Comparison of ENCODE assay signal across 8 mouse cellular contexts in genomic region chr6:91277549-91277948, GRCm38 (mm10).
DNase-seq lines count a peak whose midpoint lies in the region; ATAC-seq lines count a peak whose summit lies in the region.

No protein-coding gene starts in this region.

- peaks cover 7% of the 10 kb centered on the region; the same call in 1 of the 2 replicates for H3K4me1 ChIP-seq in limb, embryonic 13.5 days

- 0 out of 2 replicates have a peak, but pooled peaks have one; percentile 3 for ATAC-seq in limb, embryonic 13.5 days (ENCODE audit: low FRiP score, low read depth)
- no peak for ATAC-seq in inflammation-experienced regulatory T-cells, adult 6 months

- no peak overlapping the region for H3K27ac ChIP-seq in limb, embryonic 13.5 days

- no peak overlapping the region for H3K4me3 ChIP-seq in limb, embryonic 13.5 days

- no peaks in the 10 kb centered on the region for H3K9me3 ChIP-seq in limb, embryonic 13.5 days

- no peak overlapping the region for H3K9ac ChIP-seq in limb, embryonic 13.5 days

- DNase-seq in left cerebral cortex, adult 18-20 months (ENCODE audit: low spot score in 2 of 2) = peak; percentile 64 to 76
- DNase-seq in left cerebral cortex, adult 11 months (ENCODE audit: low spot score) = no peak
- peak; percentile 85 for DNase-seq in ZHBTc4 (ENCODE audit: low read depth, low spot score)
- DNase-seq in embryo, embryonic 10 days (ENCODE audit: low spot score) = peak; percentile 85
- peak; percentile 64 to 76 for DNase-seq in heart, postnatal 36 days
- DNase-seq in retina, postnatal 1 day = peak; percentile 78

- peaks cover 18% of the 10 kb centered on the region for H3K36me3 ChIP-seq in limb, embryonic 13.5 days

- H3K27me3 ChIP-seq in limb, embryonic 13.5 days = peaks cover 9% of the 10 kb centered on the region

- intact Hi-C loops in heart, postnatal 36 days (cut with DNase I) = loop anchor here (1.0 kb wide), 2 partner anchors 104 to 112 kb away; no protein-coding TSS in a partner anchor

- H3K4me2 ChIP-seq in limb, embryonic 13.5 days (replicated peaks) = no peak overlapping the region

- WGBS in limb, embryonic 13.5 days = 3% methylated on average over 7 of the region's 7 CpGs
